Mouse (Mus musculus) T-helper 2 cell (primary cell): ENCODE measurements around the gene Tm9sf1.

Source experiments
- in situ Hi-C: fragments of 300-600 bp; cut with MboI, MseI; formaldehyde crosslinking; loops from one replicate; pipeline ENCODE4 v1.15.1; 2025; ENCODE audit warnings: high pct_unique_total_duplicates

Gene Tm9sf1

DNA sequence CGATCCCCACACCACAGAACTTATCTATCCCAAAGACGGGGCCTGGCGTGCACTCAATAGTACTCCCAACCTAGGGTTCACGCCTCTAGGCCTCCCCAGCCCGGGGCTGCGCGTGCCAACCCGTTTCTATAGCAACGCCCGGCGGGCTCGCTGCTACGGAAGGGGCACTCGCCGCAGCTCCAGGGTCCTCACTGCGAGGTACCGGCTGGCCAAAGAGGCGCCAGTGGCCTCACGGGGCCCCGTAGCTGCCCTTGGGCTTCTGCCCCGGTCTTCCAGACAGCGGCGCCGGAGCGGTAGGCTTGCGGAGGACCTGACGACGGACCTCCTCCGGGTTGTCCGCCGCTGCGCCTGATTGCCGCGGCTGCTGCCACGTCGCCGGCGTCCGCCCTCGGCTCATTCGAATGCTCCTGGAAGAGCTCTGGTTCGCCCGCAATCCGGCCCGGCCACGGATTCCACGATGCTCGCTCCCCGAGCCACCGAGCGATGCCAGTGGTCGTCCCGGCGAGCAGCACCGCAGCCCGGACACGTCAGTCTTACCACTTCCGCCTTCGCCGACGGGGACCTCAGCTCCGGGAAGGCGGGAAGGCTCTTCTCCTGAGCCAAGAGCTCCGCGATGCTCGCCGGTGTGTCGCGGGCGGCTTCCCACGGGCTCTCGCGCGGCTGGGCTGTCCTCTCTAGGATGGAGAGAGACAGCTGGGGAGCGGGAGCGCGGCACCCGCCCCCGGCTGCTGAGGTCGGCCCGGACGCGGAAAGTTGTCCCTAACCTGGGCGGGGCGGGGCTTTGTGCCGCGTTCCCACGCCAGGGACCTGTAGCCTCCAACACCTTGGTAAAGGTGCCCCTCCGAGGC lies at the start of gene Tm9sf1:
TSS of gene Tm9sf1 (minus strand) at position 747 of the 848 bp plus-strand sequence.
- in situ Hi-C loops = no loop called here

DNA sequence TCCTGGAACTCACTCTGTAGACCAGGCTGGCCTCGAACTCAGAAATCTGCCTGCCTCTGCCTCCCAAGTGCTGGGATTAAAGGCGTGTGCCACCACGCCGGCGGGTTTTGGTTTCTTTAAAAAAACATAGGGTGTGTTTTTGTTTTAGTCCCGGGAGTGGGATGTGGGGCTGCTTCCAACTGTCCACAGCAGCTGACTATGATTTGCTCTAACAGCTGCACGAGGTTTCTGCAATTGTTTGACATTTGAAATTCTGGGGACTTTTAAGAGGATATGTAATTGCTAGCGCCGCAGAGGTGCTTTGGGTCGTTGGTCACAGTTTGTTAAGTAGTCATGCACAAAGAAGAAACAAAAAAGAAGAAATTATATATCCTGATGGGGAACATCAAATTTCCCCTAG lies 45.8 kb upstream of the Tm9sf1 start:
- in situ Hi-C loops = no loop called here

- in situ Hi-C loops = loop anchor here (5.0 kb wide), 1 partner anchor 60 kb away; no protein-coding TSS in a partner anchor
Observed at GRCm38 (mm10) chr14:55682118-55682493, 38.5 kb upstream of the Tm9sf1 start.

DNA sequence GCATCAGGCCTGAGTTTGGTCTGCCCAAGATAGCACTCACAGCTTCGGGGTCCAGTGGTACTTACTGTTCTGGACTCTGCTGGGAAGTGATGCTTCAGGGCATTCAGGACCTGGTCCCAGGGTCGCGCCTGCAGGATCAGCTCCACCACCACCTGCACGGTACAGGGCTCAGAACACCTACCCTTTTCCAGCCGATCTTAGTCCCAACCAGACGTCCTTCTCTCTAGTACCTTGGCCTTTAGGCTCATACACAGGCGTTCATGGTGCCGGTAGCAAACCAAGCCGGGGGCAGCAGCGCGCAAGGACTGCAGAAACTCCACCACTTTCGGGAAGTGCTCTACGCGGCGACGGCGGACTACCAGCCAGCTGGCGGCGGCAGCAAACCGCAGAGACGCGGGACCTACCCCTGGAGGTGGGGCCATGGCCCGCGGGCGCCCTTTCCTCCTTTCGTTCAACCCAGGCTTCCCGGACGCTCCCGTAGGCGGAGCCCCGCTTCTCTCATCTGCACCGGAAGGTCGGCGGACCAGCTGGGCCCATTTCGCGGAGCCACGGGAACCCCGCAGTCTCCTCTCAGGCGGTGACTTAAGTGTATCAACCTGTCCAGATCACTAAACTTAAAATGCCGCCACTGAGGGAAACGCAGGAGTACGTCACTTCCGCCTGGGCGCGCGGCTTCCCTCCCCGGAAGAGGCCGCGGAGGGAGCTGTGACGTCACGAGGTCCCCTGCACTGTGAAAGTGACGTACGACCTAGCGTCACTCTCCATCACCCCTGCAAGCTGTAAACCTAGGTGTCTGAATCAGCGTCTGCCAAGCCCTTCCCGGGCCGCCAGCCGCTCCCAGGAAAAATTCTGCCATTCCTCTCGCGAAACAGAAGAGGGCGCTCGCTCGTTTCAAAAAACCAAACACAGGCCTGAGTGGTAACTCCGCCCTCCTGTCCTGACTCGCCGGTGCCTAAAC lies 37.8 kb upstream of the Tm9sf1 start, which contains the start of gene Tinf2:
TSS of gene Tinf2 (minus strand) at position 661 of the 958 bp plus-strand sequence.
- in situ Hi-C loops = loop anchor here (5.0 kb wide), 1 partner anchor 61 kb away; no protein-coding TSS in a partner anchor

DNA sequence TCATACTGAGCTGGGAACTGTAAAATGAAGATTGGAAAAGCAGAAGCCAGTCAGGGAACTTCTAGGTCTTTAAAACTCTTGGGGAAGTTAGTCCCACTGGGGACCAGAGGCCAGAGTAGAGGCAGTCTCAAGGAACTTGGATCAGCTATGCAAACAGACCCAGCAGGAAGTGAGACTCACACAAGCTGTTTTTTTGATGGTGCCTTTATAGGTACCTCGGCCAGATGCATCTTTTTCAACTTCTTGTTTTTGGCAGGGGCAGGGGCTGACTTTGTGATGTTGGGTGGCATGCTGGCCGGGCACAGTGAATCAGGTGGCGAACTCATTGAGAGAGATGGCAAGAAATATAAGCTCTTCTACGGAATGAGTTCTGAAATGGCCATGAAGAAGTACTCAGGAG lies 34.0 kb upstream of the Tm9sf1 start:
- in situ Hi-C loops = no loop called here

DNA sequence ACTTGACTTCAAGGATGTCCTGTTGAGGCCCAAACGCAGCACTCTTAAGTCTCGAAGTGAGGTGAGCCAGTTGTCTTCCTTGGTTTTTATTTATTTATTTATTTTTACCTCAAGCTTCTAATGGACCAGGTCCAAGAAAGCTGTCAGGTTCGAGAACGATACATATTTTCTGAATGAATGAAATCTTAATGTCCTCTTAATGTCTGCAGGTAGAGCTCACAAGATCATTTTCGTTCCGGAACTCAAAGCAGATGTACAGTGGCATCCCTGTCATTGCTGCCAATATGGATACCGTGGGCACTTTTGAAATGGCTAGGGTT lies 29.1 kb upstream of the Tm9sf1 start:
- in situ Hi-C loops = no loop called here

DNA sequence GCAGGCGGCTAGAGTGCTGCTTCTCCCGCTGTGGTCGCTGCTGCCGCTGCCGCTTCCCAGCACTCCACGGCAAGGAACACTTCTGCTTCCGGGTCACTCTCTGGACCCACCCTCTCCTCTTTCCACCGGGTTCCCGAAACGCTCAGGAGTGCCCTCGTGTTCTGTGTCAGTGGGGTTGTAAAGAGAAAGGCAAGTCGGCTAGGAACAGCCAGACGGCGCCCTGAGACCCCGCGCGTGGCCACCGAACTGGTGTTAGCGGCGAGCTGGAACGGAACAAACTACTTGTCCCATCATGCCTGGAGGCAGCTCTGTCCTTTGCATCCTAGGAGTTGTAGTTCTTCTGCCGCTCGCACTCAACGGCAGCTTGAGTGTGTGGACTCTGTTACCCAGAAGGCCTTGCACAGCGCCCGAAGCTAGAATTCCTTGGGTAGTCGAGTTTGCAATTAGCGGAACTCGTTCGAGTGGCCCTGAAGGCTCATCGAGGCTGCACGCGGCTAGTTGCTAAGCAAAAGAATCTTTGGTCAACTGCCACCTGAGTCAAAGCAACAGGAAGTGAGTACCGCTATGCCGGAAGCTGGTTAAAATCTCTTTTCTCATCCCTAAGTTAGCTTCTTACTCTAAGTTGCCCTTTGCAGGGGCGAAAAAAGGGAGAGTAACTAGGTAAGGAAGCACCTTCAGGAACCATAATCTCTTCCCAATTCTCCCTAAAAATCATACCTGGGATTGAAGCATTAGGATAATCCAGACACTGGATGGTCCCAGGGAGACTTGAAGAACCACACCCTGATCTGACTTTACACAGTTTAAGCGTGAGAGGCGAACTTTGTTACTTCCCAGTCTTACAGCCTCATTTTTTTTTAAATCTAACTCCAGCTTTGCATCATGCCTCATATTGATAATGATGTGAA lies 28.5 kb upstream of the Tm9sf1 start, which contains the start of the genes Gmpr2 and Nedd8:
TSS of gene Gmpr2 (plus strand) at position 109 of the 908 bp plus-strand sequence.
TSS of gene Nedd8 (minus strand) at position 292 of the 908 bp plus-strand sequence.
- in situ Hi-C loops = no loop called here

GRCm38 (mm10) chr14:55671486-55671832 lies 27.9 kb upstream of the Tm9sf1 start:
- in situ Hi-C loops = no loop called here

- in situ Hi-C loops = loop anchor here (5.0 kb wide), 1 partner anchor 48 kb away; no protein-coding TSS in a partner anchor
Observed at GRCm38 (mm10) chr14:55660636-55661035, 17.0 kb upstream of the Tm9sf1 start.

- in situ Hi-C loops = loop anchor here (5.0 kb wide), 1 partner anchor 48 kb away; no protein-coding TSS in a partner anchor
Observed at GRCm38 (mm10) chr14:55659960-55660573, 16.5 kb upstream of the Tm9sf1 start, which contains the start of gene Mdp1. Gene Mdp1 (minus strand): TSS chr14:55660508.

- in situ Hi-C loops = no loop called here
Observed at GRCm38 (mm10) chr14:55658011-55658410, 14.4 kb upstream of the Tm9sf1 start.

DNA sequence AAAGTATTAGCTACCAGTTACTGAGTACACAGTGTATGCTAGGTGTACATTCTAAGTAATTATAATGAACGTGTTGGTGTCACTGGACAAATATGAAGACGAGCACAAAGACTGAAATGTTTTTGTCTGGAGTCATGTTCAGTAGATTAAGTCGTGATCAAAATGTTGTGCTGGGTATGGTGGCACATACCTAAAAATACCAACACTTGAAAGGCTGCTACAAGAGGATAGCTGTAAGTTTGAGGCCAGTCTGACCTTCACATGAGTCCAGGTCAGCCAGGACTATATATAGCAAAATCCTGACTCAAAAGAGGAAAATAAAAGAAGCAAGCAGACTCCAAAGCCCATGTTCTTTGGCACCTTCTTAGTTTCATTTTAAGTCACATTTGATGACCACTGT lies 13.3 kb upstream of the Tm9sf1 start:
- in situ Hi-C loops = no loop called here

GRCm38 (mm10) chr14:55651528-55651927 lies 7.9 kb upstream of the Tm9sf1 start:
- in situ Hi-C loops = no loop called here

- in situ Hi-C loops = no loop called here
Observed at GRCm38 (mm10) chr14:55649884-55650283, 6.3 kb upstream of the Tm9sf1 start, which contains the start of gene Tssk4. Gene Tssk4 (plus strand): TSS chr14:55650184.

DNA sequence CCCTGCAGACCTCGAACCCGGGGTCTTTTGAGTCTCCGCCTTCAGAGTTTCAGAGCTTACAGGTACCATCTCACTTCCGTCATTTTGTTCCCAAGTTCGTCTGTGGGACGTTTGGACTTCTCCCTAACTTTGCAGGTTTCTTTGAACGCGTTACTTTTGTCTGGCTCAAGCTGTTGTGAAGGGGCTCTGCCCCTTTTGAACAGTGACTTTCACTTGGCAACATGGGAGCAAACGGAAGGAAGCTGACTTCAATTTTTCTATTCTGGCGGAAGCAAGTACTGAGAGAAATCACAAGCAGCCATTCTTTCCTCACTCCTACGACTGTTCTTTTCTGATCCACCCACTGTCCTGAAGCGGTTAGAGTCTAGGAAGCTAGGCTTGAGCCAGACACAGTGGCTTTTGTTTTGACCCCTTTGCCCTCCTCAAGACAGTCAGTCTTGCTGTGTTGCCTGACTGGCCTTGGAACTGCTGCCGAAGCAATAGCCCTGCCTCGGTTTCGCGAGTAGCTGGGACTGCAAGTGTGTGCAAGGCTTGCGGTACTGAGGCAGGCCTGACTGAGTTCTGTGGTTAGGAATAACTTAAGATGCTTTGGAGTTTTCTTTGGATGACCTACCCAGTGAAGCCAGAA lies 769 bp upstream of the Tm9sf1 start:
- in situ Hi-C loops = no loop called here

DNA sequence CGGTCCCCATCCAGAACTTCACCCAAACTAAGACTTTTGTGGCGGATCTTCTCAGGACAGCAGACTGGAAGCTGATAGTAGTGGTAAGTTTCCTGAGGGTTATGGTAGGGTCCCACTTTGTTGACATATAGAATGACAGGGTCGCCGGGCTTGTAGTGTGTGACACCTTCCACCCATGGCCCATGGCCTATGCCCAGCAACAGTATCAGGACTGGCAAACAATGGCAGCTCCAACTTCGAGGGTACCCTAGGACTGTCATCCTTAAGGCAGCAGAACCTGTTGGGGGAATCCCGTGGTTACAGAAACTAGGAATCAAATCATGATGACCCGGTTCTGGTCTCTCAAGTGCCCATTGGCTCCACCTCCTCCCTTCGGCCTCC lies 937 bp downstream of the Tm9sf1 start:
- in situ Hi-C loops = no loop called here

DNA sequence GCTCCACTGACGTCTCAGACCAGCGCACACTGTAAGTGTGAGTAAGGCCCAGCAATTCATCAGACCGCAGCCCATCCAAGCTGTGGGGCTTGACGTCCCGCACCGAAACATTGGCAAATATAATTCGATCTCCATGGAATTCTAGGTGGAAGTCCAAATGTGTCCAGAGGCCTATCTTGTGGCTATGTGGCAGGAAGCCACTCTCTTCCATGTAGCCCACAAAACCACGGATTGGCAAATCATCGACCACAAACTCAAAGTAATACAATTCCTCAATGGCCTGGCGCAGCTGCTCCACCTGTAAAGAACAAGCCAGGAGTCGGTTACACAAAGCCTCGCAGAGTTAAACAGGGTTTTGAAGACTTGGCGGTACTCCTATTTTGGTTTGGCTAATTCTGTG lies 2.3 kb downstream of the Tm9sf1 start:
- in situ Hi-C loops = no loop called here

- in situ Hi-C loops = no loop called here
Observed at GRCm38 (mm10) chr14:55640816-55641215, 2.8 kb downstream of the Tm9sf1 start.

GRCm38 (mm10) chr14:55637795-55638194 lies 5.8 kb downstream of the Tm9sf1 start, which contains the start of gene Gm49378:
Gene Gm49378 (minus strand): TSS chr14:55637895.
- in situ Hi-C loops = loop anchor here (5.0 kb wide), 1 partner anchor 35 kb away; the partner anchor contains the start of gene Irf9

GRCm38 (mm10) chr14:55635523-55636007 lies 8.0 kb downstream of the Tm9sf1 start, which contains the start of gene Ipo4:
Gene Ipo4 (minus strand): TSS chr14:55635957.
- in situ Hi-C loops = loop anchor here (5.0 kb wide), 1 partner anchor 33 kb away; the partner anchor contains the start of gene Irf9
